Mouse (Mus musculus): ENCODE measurements around the gene Vwc2.

Gene Vwc2

GRCm38 (mm10) chr11:11242694-11243377 is 128.8 kb downstream of the Vwc2 start:
- no peak for DNase-seq (ENCODE audit: low read depth, low spot score)

DNA sequence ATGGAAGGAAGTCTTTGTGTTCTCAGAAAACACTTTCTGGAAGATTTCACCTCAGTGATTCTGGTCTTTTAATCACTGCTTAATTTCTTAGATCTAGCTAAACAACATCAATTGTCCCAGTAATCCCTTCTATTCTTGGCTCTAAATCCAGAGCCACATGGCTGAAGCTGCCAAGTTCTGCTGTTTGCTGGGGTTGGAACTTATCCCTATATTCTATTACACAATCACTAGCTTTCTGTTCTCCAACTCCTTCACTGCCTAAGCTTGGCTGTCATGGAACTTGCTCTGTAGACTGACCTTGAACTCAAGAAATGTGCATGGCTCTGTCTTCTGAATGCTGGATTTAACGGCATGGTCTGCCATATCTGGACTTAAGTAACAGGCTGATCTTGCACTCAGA is 143.3 kb downstream of the Vwc2 start:
- no peak for DNase-seq (ENCODE audit: low read depth, low spot score)

- DNase-seq (ENCODE audit: low read depth, low spot score) = no peak
Measured at GRCm38 (mm10) chr11:11280128-11280527, 166.1 kb downstream of the Vwc2 start.

DNA sequence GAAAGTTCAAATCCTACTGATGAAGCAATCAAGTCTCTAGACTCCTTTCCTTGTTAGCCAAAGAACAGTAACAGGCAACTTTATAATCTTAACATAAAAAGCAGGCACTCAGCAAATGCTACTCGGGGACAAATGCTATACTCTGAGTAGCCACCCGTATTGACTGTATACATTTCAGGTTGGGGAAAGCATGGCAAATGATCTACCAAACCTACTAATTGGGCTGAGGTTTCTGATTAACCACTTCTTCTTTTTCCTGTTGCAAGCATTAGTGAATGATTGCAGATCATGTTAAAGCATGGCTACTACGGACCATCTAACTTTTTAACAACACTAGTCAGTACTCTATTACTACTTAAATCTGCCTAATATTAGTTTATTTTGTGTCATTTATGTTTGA is 169.5 kb downstream of the Vwc2 start:
- no peak for DNase-seq (ENCODE audit: low read depth, low spot score)
